Mouse (Mus musculus) layer of hippocampus, postnatal 25 days (tissue): ENCODE data around the gene Tspan12. TPM values are rescaled to one million over a fixed set of nuclear protein-coding genes. Genes with fewer than 3 reads are reported as not detected.
"Not testable (repeated sequence)": the region's sequence is repeated elsewhere in the genome, so short reads cannot be mapped to it uniquely, and the experiment has no call there.

Experiments
- DNase-seq, 2 experiments: peaks; one replicate each; pipeline ENCODE4 v3.0.0; 2022; ENCODE audit warnings: mixed read lengths in 2 of 2, low spot score in 1 of 2; ENCODE audit errors: extremely low spot score in 1 of 2
- total RNA-seq, 2 experiments: library from RNA; stranded (reverse); gene quantifications; 2 replicates each; pipeline ENCODE4 v1.2.3; 2021

The Tspan12 gene
- total RNA-seq, 2 experiments from 2014 or later: 29.3 to 34.5 TPM

DNA sequence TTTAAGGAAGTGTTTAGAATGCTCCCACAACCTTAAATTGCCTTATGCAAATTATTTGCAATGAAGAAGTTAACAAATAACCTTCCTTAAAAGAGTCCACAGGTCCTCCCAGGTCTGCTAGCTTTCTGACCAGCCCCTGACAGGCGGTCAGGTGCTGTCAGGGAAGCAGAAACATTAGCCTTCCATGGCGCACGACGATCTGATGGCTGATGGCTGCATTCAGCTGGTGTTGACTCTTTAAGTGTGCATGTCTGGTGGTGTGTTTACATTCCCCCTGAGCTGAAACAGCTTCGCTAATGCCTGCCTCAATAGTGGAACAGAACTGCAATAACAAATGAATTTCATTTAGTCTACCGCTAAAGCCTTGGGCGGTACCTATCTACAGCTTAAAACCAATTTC lies 22.4 kb downstream of the Tspan12 start:
- no peak for DNase-seq

DNA sequence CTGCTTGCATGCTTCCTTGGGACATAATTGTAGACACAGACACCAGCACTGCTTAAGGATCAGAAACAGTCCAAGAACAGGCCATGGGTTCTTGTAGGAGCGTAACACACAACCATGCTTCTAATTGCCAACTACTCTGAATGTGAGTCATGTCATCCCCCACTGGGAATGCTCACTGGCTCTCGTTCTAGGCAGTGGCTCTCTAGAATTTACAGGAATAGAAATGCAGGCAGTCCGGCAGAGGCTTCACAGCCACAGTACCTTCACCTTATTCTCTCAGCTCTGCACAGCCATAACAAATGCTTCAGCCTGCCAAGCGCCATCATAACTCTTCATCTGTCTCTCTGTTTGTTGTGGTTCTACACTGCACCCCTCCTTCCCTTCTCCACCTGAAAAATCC lies 23.9 kb downstream of the Tspan12 start:
- no peak for DNase-seq

- no peak for DNase-seq
Observed at GRCm38 (mm10) chr6:21828001-21828400, 24.3 kb downstream of the Tspan12 start.

DNA sequence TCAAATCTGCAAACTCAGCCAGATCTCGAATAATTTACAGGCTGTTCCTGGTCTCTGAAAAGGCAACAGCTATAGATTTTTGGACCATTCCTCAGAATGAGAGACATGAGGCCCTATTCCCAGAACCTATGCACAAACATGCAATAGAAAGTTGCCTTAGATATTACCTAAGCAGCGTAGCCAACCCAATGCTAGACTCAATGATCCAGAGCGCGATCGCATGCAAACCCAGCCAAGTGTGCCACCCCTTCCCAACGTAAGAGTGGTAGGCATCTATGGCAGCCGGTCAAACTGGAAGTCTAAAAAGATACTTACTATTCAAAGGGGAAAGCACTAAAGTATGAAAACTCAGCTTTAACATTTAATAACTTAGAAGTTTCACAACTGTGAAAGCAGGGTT lies 28.6 kb downstream of the Tspan12 start:
- no peak for DNase-seq

DNA sequence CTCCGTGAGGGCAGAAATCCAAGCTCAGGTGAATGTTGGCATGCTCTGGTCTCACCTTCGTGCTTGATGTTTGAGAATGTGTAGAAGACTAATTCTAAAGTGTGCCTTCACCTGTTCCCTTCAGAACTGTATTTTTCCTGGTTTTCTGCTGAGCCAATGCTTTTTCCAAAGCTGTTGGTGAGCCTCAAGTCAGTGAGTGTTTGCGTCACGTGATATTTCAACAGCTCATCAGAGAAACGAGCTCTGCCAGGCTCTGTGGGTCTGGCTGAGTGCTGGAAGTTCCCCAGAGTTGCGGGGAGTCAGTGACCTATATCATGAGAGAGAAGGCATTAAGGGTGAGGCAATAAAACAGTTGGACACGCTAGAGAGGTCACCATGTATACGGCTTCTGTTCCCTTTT lies 29.0 kb downstream of the Tspan12 start:
- no peak for DNase-seq

DNA sequence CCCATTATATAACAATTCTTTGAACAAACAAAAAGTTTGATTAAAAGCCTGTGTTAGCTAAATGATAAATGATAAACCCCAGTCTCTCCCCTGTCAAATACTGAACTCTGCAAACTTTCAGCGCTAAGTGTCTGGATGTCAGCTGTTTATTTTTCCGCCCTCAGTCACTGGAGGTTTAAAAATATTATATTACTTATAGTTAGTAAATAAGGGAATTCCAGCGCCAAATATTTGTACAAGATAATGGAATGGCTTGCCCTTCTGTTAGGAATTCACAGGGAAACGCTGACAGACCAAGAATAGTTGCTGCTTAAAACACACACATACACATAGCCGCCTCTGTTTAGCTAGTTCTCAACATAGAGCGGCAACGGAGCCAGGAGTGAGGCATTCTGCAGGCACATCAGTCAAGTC lies 29.6 kb downstream of the Tspan12 start:
- no peak for DNase-seq

DNA sequence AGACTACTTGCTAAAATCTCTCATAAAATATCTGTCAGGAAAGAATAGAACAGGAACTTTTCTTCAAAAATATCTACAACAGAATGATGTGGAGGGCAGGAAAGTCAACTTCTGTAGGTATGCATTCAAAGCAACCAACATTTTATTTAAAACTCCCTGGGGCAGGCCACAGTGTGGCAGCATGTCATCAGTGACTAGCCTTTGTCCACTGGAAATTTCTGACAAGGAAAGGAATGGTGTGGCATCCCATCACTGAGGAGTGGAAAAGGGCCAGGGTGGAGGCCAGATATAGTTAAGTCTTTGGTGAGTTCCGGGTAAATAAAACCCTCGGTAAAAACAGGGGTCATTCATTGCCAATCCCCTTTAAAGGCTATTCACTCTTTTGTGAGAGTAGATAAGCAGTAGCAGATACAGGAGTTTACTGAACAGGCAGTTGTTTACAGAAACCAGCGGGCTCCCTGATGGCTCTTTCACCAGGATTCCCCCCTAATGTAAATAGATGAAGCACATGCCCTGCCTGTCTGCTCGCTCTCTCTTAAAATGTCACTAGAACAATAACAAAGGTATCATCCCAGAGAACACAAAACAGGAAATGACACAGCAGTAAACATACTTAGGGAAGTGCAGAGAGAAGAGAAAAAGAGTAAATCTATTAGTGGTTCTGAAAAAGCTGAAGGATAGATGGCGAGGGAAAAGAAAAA lies 34.1 kb downstream of the Tspan12 start:
- no peak for DNase-seq

DNA sequence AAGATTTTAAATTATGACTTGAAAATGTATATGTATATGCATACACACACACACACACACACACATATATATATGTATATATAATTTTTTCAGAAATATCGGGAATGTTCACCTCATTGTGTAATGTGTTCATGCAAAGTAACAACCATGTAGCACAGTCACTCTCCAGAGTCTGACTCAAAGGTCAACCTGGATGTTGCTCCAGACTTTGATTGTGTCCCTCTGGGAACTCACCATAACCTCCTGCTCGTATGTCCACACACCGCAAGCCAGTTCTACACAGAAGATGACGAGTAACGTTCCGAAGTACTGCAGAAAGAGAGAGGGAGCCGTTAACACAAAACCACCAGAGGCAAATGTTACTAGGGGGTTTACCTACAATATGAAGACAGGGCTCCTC lies 46.3 kb downstream of the Tspan12 start:
- DNase-seq: no peak

DNA sequence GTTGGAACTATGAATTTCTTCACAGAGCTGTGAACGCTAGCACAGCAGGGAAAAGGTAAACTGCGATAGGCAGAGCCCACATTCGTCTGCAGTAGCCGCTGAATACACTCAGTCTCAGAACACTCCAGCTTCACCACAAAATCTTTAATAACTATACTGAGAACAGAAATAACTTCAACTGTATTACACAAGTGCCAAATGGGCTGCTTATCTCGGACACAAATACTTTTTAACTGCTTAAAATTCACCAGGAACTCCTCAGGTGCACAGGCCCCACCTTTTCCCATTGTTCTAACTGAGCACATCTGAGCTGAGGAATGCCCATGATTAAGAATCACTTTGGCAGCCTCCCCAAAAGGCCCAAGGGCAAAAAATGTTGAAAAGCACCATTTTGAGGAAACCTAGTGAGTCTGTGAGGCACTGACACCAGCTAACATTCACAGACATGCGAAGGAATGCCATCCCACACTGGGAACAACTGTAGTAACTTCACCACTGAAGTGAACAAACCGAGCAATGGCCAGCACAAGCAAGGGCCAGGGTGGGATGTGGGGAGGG lies 47.2 kb downstream of the Tspan12 start:
- DNase-seq: no peak

DNA sequence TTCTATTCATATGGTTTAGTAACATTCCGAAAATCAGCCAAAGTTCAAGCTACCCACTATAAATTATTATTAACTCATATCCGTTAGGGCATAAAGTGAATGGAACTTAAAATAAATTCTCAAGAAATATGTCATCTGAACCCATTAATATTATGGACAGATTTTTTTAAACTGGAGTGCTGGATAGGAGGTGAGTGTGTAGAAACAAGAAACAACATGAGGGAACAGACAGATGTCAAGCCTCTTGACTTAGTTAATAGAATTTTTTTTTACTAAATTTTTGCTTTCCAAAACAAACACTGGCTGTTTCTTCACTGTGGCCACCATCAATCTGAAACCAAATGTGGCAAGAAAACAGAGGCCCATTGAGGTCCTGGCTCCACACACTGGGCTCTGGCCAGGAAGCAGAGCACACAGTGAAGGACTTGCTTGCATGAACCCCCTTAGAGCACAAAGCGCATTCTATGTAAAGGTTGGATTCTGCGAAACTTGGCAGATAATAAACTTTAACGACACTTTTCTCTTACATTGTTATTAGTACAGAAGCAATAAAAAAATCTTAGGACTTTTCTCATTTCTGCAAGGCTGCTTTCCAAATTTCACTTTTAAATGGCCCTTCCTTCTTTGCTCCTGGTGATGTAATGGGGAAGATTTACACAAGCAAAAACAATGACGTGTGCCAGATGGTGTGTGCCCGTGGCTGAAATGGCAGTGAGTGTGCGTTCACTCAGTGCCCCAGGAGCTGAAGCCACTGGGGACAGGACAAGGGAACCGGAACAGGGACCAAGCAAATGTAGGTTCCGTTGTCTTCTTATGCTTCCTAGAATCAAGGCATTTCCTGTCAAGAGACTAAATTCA lies 48.6 kb downstream of the Tspan12 start:
- DNase-seq: no peak

DNA sequence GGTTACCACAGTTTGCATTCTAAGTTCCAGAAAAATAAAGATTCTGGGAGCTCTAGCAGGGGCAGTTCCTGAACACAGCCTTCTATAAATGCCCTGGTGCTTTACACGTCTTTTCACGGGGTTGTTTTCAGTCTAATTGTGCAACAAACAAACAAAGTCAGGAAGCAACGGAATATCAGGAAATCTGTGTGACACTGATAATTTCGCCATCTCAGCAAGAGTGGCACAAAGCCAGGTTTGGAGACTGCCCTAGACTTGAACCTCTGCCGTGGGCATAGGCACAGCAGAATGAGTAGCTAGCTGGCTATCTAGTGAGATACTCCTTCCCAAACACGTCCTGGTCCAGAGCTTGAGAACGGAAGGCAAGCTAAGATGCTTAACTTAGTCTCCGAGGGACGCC lies 53.7 kb downstream of the Tspan12 start:
- DNase-seq: no peak

DNA sequence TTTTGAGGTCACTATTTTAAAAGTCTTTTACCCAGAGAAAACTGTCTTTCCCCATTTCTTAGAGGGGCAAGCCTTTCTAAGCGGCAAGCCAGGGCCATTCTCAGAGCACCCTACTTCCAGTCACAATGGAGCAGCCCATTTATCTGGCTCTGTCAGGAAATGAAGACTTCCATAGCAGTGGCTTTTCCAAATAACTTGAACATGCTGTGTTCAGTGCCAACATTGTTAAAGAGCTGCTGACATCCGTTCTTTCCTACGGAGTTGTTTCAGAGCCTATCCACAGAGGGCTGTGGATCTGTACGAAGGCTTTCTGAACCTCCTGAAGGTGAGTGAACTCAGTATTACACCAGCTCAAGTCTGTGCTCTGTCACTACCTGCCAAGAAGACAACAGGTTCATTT lies 55.2 kb downstream of the Tspan12 start:
- DNase-seq: no peak

- DNase-seq: no peak
Observed at GRCm38 (mm10) chr6:21796413-21796812, 55.9 kb downstream of the Tspan12 start.

- no peak for DNase-seq
Observed at GRCm38 (mm10) chr6:21795410-21795809, 56.9 kb downstream of the Tspan12 start.

DNA sequence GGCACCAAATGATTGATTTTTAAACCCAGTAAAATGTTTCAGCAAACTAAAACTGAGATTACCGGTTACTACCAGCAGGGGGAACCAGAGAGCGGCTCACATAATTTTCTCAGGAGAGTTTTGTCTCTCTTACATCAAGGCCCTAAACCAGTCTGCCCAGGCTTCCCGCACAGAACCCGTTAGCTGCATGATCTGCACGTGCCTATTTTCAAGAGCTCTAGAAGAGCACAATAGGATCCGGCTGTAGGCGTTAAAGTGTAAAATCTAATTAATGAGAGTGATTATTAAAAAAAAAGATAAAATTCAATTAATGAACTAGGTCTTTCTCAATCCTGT lies 57.3 kb downstream of the Tspan12 start:
- peak; percentile 51 to 81 for DNase-seq

GRCm38 (mm10) chr6:21794337-21795071 lies 57.8 kb downstream of the Tspan12 start:
- DNase-seq: no peak

DNA sequence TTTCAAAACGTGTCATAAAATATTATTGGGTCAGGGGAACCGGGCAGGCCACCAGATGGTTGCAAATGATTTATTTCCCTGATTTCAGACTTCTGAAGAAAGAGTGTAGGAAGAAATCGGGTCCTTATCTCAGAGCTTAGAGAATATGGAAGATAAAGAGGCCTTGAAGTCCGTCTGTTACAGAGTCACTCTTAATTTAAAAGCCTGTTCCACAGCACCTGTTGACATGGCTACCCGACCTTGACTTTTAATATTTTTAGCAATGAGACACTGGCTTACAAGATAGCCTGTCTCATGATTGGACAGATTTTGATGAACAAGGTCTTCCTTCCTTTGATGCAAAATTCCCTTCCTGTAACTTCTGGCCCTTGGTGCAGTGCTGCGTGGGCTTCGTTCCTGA lies 61.0 kb downstream of the Tspan12 start:
- DNase-seq: no peak

- no peak for DNase-seq
Observed at GRCm38 (mm10) chr6:21790550-21791086, 61.7 kb downstream of the Tspan12 start.

DNA sequence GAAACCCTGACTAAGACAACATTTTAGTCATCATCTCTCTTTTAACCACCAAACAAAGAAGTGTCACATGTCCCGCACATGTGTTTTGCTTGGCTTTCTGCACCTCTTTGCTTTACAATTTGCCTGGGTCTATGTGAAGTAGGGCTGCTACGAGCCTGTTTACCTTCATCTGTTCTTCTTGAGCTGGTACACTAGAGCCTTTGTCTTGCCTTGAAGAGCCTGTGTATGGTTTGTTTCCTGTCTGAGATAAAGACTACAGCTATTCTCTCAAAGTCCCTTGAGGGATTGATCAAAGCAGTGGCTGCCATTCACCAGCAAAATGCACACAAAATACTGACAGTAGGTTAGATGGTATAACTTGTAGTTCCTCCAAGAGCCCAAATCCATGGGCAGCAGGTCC lies 62.3 kb downstream of the Tspan12 start:
- DNase-seq: no peak

- not testable (repeated sequence) for DNase-seq
Observed at GRCm38 (mm10) chr6:21789582-21789981, 62.7 kb downstream of the Tspan12 start.

DNA sequence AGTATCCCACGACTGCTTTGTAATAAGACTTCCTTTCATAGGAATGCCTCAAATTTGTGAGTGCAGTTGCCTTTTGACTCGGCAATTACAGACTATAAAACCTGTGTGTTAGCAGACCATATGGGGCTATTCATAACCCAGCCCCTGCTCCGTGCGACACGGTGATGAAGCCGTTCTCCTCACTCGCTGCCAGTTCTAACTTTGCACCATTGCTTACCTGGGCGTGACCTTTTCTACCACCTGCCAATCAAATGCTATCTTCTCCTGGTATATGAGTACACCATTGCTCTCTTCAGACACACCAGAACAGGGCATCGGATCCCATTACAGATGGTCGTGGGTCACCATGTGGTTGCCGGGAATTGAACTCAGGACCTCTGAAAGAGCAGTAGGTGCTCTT lies 64.6 kb downstream of the Tspan12 start:
- DNase-seq: no peak
